Mouse (Mus musculus) megakaryocyte, embryonic 14.5 days (primary cell): ENCODE results near the gene Sap30l. TPM values are rescaled to one million over a fixed set of nuclear protein-coding genes. Genes with fewer than 3 reads are reported as not detected.
"Not testable (repeated sequence)": the region's sequence is repeated elsewhere in the genome, so short reads cannot be mapped to it uniquely, and the experiment has no call there.

Experiments used
- H3K27me3 ChIP-seq: replicated peaks from 2 replicates; pipeline ENCODE3; 2012; ENCODE audit warnings: inconsistent platforms
- H3K36me3 ChIP-seq: replicated peaks from 2 replicates; pipeline ENCODE3; 2012; ENCODE audit warnings: low read length, inconsistent platforms, mixed read lengths
- H3K4me1 ChIP-seq: 2 replicates; pipeline ENCODE4 v1.6.1; 2012; ENCODE audit warnings: inconsistent platforms
- H3K4me3 ChIP-seq: replicated peaks from 2 replicates; pipeline ENCODE3; 2012; ENCODE audit warnings: moderate library complexity, mild to moderate bottlenecking, inconsistent platforms
- H3K9me3 ChIP-seq: 2 replicates; pipeline ENCODE4 v1.6.1; 2012; ENCODE audit warnings: inconsistent platforms
- FLI1 ChIP-seq: IDR thresholded peaks from 2 replicates; pipeline ENCODE4 v1.6.1; 2012; ENCODE audit warnings: low read length, inconsistent platforms, mixed read lengths
- GATA1 ChIP-seq: IDR thresholded peaks from 3 replicates; pipeline ENCODE4 v1.6.1; 2012; ENCODE audit warnings: mixed read lengths, low read length, inconsistent platforms, borderline replicate concordance
- polyA plus RNA-seq: library from polyadenylated mRNA; stranded (reverse); fragments of >175 nt; gene quantifications from 2 replicates; pipeline ENCODE4 v1.2.3, GENCODE M21; 2012; ENCODE audit warnings: low replicate concordance; ENCODE audit not compliant: insufficient read depth

The Sap30l gene
- polyA plus RNA-seq, 1 experiment, result 87.1 TPM

DNA sequence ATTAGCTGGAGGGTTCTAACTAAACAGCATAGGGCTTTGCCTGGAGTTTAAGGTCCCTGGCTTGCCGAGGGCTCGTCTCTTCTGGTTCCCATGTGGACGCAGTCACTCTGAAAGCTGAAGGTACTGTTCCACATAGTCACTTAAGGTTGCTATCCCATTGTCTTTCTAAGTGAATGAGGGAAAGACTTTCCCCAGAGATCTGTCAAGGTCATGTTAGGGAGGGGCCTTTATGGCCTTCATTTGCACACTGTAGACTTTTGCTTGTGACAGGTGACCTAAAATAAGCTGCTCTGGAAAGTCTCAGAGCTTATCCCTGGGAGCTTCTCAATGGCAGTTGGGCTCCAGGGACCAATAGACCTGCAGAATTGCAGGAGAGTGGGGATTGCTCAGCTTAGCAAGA, 12.2 kb downstream of the Sap30l start:
- Histone ChIP-seq H3K9me3 (0 out of 2 replicates have a peak, but pooled peaks cover 3% of the 10 kb centered on the region), H3K4me1 (peaks cover 55% of the 10 kb centered on the region), H3K27me3 (peaks cover 7% of the 10 kb centered on the region), H3K36me3 (peaks cover 64% of the 10 kb centered on the region), H3K4me3 (no peak overlapping the region)
- TF ChIP-seq FLI1 (no peak), GATA1 (no peak)

- Histone ChIP-seq H3K9me3 (0 out of 2 replicates have a peak, but pooled peaks cover 3% of the 10 kb centered on the region), H3K4me1 (peaks cover 22% of the 10 kb centered on the region), H3K27me3 (peaks cover 16% of the 10 kb centered on the region), H3K4me3 (no peak overlapping the region), H3K36me3 (peaks cover 25% of the 10 kb centered on the region)
- TF ChIP-seq FLI1 (no peak), GATA1 (no peak)
Observed at GRCm38 (mm10) chr11:57818189-57818588, 16.8 kb downstream of the Sap30l start.

DNA sequence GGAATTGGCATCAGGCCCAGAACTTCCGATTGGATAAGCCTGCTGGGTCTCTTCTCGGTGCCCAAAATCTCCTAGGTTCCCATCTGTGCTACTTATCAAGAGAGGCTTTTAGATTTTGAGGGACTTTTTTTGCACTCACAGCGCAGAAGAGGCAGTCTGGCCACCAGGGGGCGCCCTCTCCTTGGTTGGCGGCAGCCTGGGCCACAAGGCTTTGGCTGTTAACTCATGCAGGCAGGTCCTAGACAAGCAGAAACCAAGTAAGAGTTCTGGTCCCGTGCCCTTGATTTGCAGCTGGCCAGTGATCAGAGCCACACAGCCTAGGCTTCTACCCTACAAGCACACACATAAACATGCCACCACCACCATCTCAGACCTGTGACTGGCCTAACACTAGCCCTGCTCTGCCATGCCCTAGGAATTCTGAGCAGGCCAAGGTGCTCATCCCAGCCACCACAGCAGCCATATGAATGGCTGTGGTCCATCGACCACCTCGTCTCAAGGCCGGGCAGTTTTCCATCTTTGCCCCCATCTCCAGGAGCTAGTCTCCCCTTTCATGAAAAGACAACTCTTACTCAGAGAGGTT, 18.7 kb downstream of the Sap30l start:
- TF ChIP-seq FLI1 (no peak), GATA1 (no peak)
- H3K9me3 ChIP-seq, result 0 out of 2 replicates have a peak, but pooled peaks cover 3% of the 10 kb centered on the region
- H3K4me1 ChIP-seq, result peaks cover 5% of the 10 kb centered on the region
- peak overlapping the region; percentile 60 for H3K4me3 ChIP-seq
- H3K27me3 ChIP-seq, result peaks cover 30% of the 10 kb centered on the region
- peaks cover 7% of the 10 kb centered on the region for H3K36me3 ChIP-seq

GRCm38 (mm10) chr11:57823159-57823558, 21.7 kb downstream of the Sap30l start:
- not testable (repeated sequence) for H3K9me3 ChIP-seq, H3K36me3 ChIP-seq, H3K4me3 ChIP-seq
- Histone ChIP-seq H3K27me3 (peaks cover 53% of the 10 kb centered on the region), H3K4me1 (peaks cover 19% of the 10 kb centered on the region)

GRCm38 (mm10) chr11:57823714-57824113, 22.3 kb downstream of the Sap30l start:
- no peak for TF ChIP-seq FLI1
- TF ChIP-seq GATA1, result no peak
- Histone ChIP-seq H3K4me1 (peaks cover 24% of the 10 kb centered on the region), H3K4me3 (no peak overlapping the region), H3K9me3 (no peaks in the 10 kb centered on the region), H3K36me3 (no peaks in the 10 kb centered on the region), H3K27me3 (peaks cover 55% of the 10 kb centered on the region)

GRCm38 (mm10) chr11:57825234-57825633, 23.8 kb downstream of the Sap30l start:
- H3K9me3 ChIP-seq, H3K4me3 ChIP-seq, H3K36me3 ChIP-seq: not testable (repeated sequence)
- peaks cover 25% of the 10 kb centered on the region for H3K4me1 ChIP-seq
- peaks cover 65% of the 10 kb centered on the region for H3K27me3 ChIP-seq

GRCm38 (mm10) chr11:57827048-57827914, 25.8 kb downstream of the Sap30l start:
- H3K4me1 ChIP-seq, result peaks cover 29% of the 10 kb centered on the region
- peak overlapping the region; percentile 88 for H3K4me3 ChIP-seq
- no peaks in the 10 kb centered on the region for H3K36me3 ChIP-seq
- TF ChIP-seq GATA1 (no peak), FLI1 (no peak)
- H3K9me3 ChIP-seq, result 0 out of 2 replicates have a peak, but pooled peaks cover 4% of the 10 kb centered on the region
- H3K27me3 ChIP-seq, result peaks cover 83% of the 10 kb centered on the region

GRCm38 (mm10) chr11:57827915-57828545, 26.6 kb downstream of the Sap30l start:
- no peak for TF ChIP-seq FLI1
- no peak for TF ChIP-seq GATA1
- Histone ChIP-seq H3K36me3 (no peaks in the 10 kb centered on the region), H3K27me3 (peaks cover 90% of the 10 kb centered on the region)

GRCm38 (mm10) chr11:57828955-57829870, 27.8 kb downstream of the Sap30l start:
- no peaks in the 10 kb centered on the region for H3K36me3 ChIP-seq
- H3K4me3 ChIP-seq, result no peak overlapping the region
- peaks cover 35% of the 10 kb centered on the region for H3K4me1 ChIP-seq
- TF ChIP-seq GATA1, result no peak
- TF ChIP-seq FLI1, result no peak
- 0 out of 2 replicates have a peak, but pooled peaks cover 8% of the 10 kb centered on the region for H3K9me3 ChIP-seq
- H3K27me3 ChIP-seq, result peaks cover 94% of the 10 kb centered on the region

More at GRCm38 (mm10) chr11:57827915-57828545, 26.6 kb downstream of the Sap30l start:
- Histone ChIP-seq H3K4me3 (peak overlapping the region; percentile 88), H3K4me1 (peaks cover 29% of the 10 kb centered on the region), H3K9me3 (0 out of 2 replicates have a peak, but pooled peaks cover 8% of the 10 kb centered on the region)
